Mouse (Mus musculus) R1 (cell line): ENCODE measurements at regions not wholly inside any gene's neighbourhood (a gene's known extent, or its start where the extent isn't known, plus 50 kb on each side); places are given as distances from the start of the nearest gene placed in this dataset.
"Not testable (repeated sequence)": the region's sequence is repeated elsewhere in the genome, so short reads cannot be mapped to it uniquely, and the experiment has no call there.

Experiments
- DNase-seq: peaks from one replicate; pipeline ENCODE4 v3.0.0-alpha.2; 2018; ENCODE audit warnings: low read depth, low spot score

- no peak for DNase-seq
These were observed 371.5 kb downstream of the Ets1 start for GRCm38 (mm10) chr9:33007456-33008063.

- no peak for DNase-seq
These were observed 375.2 kb downstream of the Ets1 start for GRCm38 (mm10) chr9:33011241-33011640.

- no peak for DNase-seq
These were observed 399.4 kb downstream of the Ets1 start for GRCm38 (mm10) chr9:33035401-33035800.

- no peak for DNase-seq
These were observed 403.3 kb downstream of the Ets1 start for GRCm38 (mm10) chr9:33039221-33039790.

GRCm38 (mm10) chr9:33050789-33051188 is 414.8 kb downstream of the Ets1 start:
- DNase-seq = no peak

GRCm38 (mm10) chr9:33060636-33061264 is 424.7 kb downstream of the Ets1 start:
- DNase-seq = no peak

- DNase-seq = peak; percentile 80
These were observed 426.5 kb downstream of the Ets1 start for GRCm38 (mm10) chr9:33062476-33062875.

GRCm38 (mm10) chr9:33065331-33065730 is 429.3 kb downstream of the Ets1 start:
- DNase-seq = no peak

GRCm38 (mm10) chr9:33067521-33067920 is 431.5 kb downstream of the Ets1 start:
- no peak for DNase-seq

GRCm38 (mm10) chr9:33070116-33070515 is 434.1 kb downstream of the Ets1 start:
- no peak for DNase-seq

GRCm38 (mm10) chr9:33080271-33080670 is 444.2 kb downstream of the Ets1 start:
- DNase-seq = no peak

- no peak for DNase-seq
These were observed 444.8 kb downstream of the Ets1 start for GRCm38 (mm10) chr9:33080774-33081173.

GRCm38 (mm10) chr9:33089977-33090376 is 454.0 kb downstream of the Ets1 start:
- DNase-seq = no peak

GRCm38 (mm10) chr9:33091664-33092063 is 455.6 kb downstream of the Ets1 start:
- DNase-seq = no peak

GRCm38 (mm10) chr9:33095654-33096053 is 459.6 kb downstream of the Ets1 start:
- peak; percentile 41 for DNase-seq

- no peak for DNase-seq
These were observed 465.2 kb downstream of the Ets1 start for GRCm38 (mm10) chr9:33101206-33101605.

GRCm38 (mm10) chr9:33104623-33105074 is 468.6 kb downstream of the Ets1 start:
- DNase-seq = no peak

- no peak for DNase-seq
These were observed 487.8 kb downstream of the Ets1 start for GRCm38 (mm10) chr9:33123841-33124240.

GRCm38 (mm10) chr9:33152186-33152585 is 516.2 kb downstream of the Ets1 start:
- no peak for DNase-seq

- DNase-seq = no peak
These were observed 532.1 kb downstream of the Ets1 start for GRCm38 (mm10) chr9:33168159-33168558.

- not testable (repeated sequence) for DNase-seq
These were observed 533.1 kb downstream of the Ets1 start for GRCm38 (mm10) chr9:33169093-33169492.

- DNase-seq = no peak
These were observed 544.0 kb downstream of the Ets1 start for GRCm38 (mm10) chr9:33180066-33180465.

GRCm38 (mm10) chr9:33187187-33187586 is 551.2 kb downstream of the Ets1 start:
- no peak for DNase-seq
